Mouse (Mus musculus) spleen, postnatal 14 days (tissue): ENCODE measurements around the gene Ube2b.
A peak's percentile ranks its signal among the peaks of the same experiment; 100 is the strongest.

Experiments used
- DNase-seq, 2 experiments: peaks; one replicate each; pipeline ENCODE4 v3.0.0; 2021 to 2022; ENCODE audit warnings: low spot score in 2 of 2

Ube2b gene

GRCm38 (mm10) chr11:51935636-51936434 lies 64.7 kb downstream of the Ube2b start:
- DNase-seq, result peak in 1 of 2 experiments; percentile 50
